Mouse (Mus musculus) lung, adult 2 months (tissue): ENCODE data around the gene Slc30a7. TPM values are rescaled to one million over a fixed set of nuclear protein-coding genes. Genes with fewer than 3 reads are reported as not detected.
A peak's percentile ranks its signal among the peaks of the same experiment; 100 is the strongest.

Source experiments
- DNase-seq: peaks from one replicate; pipeline ENCODE4 v3.0.0; 2022
- H3K4me1 ChIP-seq: fragments of 200-500 bp; 2 replicates; pipeline ENCODE4 v1.6.1; 2011; ENCODE audit warnings: low read length; ENCODE audit not compliant: control insufficient read depth, insufficient read depth
- H3K4me3 ChIP-seq: fragments of 200-500 bp; replicated peaks from 2 replicates; pipeline ENCODE3; 2011; ENCODE audit warnings: low read depth, mild to moderate bottlenecking, control low read depth, low read length; ENCODE audit errors: extremely low read depth
- CTCF ChIP-seq: fragments of 200-500 bp; IDR thresholded peaks from 2 replicates; pipeline ENCODE4 v1.5.1; 2011; ENCODE audit warnings: mild to moderate bottlenecking, low read length, control low read depth; ENCODE audit not compliant: insufficient read depth
- POLR2A ChIP-seq: fragments of 200-500 bp; IDR thresholded peaks from 2 replicates; pipeline ENCODE4 v1.6.1; 2011; ENCODE audit warnings: low read depth, mild to moderate bottlenecking, control low read depth, low read length, borderline replicate concordance; ENCODE audit errors: extremely low read depth
- WGBS: fragments of 180-500 bp; shearing (Covaris S2); methylation state at CpG from one replicate; pipeline ENCODE4 v1.1.7; 2018; 5-methylcytosine and 5-hydroxymethylcytosine counted together
- polyA plus RNA-seq: library from polyadenylated mRNA; depleted of rRNA; stranded (reverse); fragments of >200 nt; gene quantifications from 2 replicates; pipeline ENCODE4 v1.2.3, GENCODE M21; 2012

Slc30a7 gene
- polyA plus RNA-seq, 1 experiment: 16.2 TPM

DNA sequence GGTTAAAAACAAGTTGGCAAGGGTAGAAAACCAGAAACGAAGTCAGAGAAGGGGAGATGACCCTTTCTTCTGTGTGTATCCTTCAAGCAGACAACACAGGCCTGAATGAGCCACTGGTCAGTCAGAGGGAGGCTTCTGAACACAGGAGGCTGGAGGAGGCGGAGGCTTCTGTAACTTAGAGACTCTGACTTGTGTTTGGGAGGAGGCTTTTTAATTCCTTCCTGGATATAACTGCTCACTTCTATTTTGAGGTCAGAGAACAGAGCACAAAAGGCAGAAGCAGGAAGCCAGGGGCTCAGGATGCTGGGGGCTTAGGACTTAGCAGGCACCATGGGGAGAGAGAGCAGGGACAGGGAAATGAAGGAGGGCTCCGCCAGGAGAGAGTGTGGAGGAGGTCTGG is 56.0 kb downstream of the Slc30a7 start:
- Histone ChIP-seq H3K4me3 (no peak overlapping the region), H3K4me1 (no peaks in the 10 kb centered on the region)
- no peak for TF ChIP-seq POLR2A
- no peak for TF ChIP-seq CTCF
- no peak for DNase-seq
- WGBS: 52% methylated on average over 3 of the region's 3 CpGs

DNA sequence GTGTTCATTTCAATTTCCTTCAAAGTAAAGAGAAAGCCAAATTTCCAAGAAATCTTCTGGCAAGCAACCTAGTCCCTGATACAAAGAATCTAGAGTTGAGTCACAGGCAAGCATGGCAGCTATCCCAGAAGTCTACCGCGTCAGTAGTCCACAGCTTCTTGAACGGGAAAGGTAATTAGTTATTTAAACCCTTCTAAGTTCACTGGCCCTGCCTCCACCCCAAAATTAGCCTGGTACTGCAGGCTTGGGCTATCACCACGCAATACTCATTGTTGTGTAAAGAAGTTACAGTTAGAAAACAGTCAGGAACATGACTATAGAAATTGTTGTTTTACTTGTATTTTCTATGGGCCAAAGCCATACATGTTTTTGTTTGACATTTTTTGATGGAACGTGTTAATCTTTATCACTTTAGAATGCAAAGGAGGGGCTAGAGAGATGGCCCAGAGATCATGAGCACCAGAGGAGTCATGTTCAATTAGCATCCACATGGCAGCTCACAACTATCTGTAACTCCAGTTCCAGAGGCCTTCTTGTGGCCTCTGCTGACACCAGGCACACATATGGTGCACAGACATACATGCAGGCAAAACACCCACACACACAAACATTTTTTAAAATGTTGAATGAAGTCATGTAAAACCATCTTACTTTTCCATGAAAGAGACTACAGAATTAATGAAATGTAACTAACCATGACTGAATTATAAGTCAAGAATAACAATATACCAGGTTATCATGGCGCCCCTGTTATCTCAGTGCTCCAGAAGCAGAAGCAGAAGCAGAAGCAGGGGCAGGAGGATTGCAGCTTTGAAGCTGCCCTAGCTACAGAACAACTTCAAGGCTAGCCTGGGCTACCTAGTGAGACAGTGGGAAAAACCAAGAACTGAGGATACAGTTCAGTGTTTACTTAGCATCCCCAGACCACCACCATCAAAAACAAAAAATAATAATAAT is 57.0 kb downstream of the Slc30a7 start:
- WGBS: 84% methylated on average over 6 of the region's 6 CpGs
- Histone ChIP-seq H3K4me3 (no peak overlapping the region), H3K4me1 (no peaks in the 10 kb centered on the region)
- TF ChIP-seq CTCF (no peak), POLR2A (no peak)
- no peak for DNase-seq

DNA sequence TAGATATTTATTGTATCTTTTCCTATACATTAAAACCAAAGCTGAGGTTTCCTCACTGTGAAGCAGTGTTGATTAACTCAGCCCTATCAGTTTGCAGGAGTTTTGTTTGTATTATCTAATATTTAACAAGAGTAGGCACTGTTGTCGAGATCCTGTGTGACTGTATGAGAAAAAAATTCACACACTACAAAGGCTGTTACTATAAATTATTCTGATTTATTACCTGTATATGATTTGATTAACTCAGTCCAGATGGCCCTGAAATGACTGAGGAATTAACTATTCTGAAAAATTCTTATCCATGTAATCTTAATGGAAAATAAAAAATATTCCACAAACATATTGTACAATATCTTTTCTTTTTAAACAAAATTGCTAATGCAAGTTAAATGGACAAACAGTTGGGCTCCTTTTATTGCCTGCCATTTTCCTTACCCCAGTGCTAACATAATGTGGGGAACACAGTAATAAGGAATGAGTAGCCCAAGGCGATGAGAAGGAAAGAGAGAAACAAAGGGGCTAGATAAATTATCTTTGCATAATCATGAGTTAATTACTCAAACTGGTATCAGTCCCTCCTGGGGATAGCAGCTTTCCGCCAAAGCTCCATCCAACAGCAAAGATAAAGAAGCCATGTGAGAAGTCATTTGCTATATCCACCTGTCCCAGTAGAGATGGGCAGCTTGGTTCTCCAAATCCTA is 57.8 kb downstream of the Slc30a7 start:
- no peak for DNase-seq
- no peak for TF ChIP-seq POLR2A
- no peak for TF ChIP-seq CTCF
- WGBS: 80% methylated on average over 3 of the region's 3 CpGs
- H3K4me1 ChIP-seq: no peaks in the 10 kb centered on the region
- H3K4me3 ChIP-seq: no peak overlapping the region

DNA sequence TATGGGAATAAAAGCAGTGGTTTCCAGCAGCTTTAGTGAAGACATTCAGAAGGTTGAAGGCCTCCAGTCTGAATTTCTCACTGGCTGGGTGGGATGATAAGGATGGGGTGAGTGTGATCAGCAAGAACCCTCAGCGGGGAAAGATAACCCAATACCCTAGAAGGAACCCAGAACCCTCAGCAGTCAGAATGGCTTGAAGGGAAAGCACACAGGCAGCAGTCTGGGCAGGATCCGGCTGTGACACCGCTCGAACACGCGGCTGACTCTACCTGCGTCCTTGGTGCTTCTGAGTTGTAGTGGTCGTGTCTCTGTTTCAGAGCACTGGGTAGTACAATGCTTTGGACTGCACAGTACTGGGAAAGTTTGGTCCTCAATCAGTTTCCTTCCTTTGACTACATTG is 60.9 kb downstream of the Slc30a7 start:
- no peak for DNase-seq
- Histone ChIP-seq H3K4me3 (no peak overlapping the region), H3K4me1 (no peaks in the 10 kb centered on the region)
- TF ChIP-seq POLR2A (no peak), CTCF (no peak)
- WGBS: 96% methylated on average over 8 of the region's 8 CpGs

DNA sequence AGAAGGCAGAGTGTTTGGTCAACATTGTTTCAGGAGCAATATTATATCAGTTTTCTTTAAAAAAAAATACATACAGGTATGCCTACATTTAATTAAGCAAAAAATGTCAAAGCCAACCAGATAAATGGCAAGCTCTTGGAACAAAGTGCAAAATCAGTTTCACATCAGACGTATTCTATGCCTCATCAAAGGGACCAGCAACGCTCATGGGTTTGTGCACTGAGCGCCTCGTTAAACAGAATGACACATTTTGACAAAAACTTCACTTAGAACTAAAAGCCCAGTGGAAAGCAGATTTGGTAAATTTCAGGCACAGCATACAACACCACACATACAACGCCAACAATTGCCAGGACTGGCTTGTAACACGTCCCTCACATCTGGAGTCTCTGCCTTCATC is 62.8 kb downstream of the Slc30a7 start:
- no peak for DNase-seq
- H3K4me1 ChIP-seq: no peaks in the 10 kb centered on the region
- no peak overlapping the region for H3K4me3 ChIP-seq
- 93% methylated on average over 6 of the region's 6 CpGs for WGBS
- TF ChIP-seq POLR2A (no peak), CTCF (no peak)

DNA sequence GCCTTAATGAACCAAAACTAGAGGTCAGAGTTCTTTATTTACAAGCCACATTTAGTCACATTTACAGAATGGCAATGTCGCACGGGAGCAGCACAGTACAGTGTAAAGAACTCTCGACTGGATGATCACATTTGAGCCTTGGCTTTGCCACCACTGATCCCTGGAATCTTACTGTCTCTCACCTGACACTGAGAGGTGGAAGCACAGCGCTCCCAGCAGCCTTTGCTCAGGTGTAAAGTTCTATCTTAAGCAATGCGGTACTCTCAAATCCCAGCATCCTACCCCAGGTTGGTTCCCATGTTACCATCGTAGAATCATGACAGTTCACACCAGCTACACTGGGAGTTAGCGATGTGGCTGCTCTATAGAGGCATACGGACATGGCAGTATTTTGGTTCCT is 65.7 kb downstream of the Slc30a7 start:
- TF ChIP-seq POLR2A (no peak), CTCF (no peak)
- H3K4me3 ChIP-seq: no peak overlapping the region
- 93% methylated on average over 8 of the region's 8 CpGs for WGBS
- no peak for DNase-seq
- no peaks in the 10 kb centered on the region for H3K4me1 ChIP-seq

DNA sequence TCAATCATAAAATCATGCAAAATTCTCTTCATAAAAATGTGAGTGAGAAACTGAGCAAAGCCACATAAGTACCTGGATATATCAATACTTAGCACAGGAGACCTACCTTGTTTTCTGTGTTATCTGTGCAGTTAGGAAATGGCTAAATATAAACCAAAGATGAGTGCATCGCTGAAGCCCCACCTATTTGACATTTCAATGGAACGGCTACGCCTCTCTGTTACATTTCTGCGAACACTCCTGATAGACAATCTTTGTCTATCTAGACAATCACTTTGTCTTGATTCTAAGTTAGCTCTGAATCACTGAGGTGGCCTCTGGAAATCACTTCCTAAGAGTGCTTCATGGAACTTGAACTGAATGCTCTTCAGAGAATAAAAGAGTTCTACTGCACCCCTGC is 66.7 kb downstream of the Slc30a7 start:
- Histone ChIP-seq H3K4me1 (no peaks in the 10 kb centered on the region), H3K4me3 (no peak overlapping the region)
- TF ChIP-seq CTCF: no peak
- TF ChIP-seq POLR2A: no peak
- WGBS: 79% methylated on average over 4 of the region's 4 CpGs
- DNase-seq: no peak

DNA sequence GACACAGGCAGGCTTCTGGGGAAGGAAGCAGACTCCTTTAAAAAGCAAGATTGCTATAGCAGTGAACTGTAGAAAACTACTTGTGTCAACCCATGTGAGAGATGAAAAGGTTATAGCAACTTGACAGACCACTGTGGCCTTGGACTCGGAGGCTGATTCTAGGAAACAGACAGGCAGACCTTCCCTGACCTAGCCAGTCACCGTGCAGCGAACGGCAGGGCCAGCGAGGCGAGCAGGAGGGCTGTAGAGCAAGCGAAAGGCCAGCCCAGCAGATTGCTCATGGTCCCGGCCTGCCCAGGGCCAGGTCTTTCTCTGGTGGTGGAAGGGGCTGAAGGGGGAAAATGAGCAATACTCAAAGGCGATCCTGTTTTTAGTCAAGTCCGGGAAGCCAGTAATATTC is 69.4 kb downstream of the Slc30a7 start:
- H3K4me3 ChIP-seq: no peak overlapping the region
- DNase-seq: no peak
- no peak for TF ChIP-seq CTCF
- TF ChIP-seq POLR2A: no peak
- no peaks in the 10 kb centered on the region for H3K4me1 ChIP-seq
- WGBS: 93% methylated on average over 10 of the region's 10 CpGs

DNA sequence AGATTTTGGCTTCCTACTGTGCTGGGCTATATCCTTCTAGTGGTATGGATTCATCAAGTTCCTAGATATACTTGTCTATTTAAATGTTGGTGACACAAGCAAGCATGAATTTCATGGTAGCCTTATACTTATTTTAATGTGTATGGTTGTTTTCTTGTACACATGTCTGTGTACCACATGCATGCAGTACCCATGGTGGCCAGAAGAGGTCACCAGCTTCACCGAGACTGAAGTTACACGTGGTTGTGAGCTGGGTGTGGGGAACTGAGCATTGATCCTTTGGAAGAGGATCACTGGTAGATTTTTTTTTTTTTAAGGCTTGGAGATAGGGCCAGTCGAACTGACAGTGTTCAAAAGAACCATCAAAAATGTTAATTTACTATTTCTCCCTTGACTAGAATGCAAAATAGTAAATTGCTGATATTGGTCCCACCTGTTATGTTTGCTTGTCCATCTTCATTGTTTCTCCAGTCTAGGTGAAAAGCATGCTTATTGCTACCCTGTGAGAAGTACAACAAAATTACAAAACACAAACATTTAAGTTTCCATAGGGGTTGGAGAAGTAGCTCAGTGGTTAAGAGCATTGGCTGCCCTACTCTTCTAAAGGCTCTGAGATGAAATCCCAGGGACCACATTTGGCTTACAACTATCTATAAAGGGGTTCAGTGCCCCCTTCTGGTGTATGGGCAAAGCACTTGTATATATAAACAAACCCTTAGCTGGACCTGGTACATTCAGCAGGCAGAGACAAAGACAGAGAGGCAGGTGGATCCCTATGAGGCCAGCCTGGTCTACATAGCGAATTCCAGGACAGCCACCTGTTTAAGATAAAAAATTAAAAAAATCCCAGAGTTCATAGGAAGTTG is 70.2 kb downstream of the Slc30a7 start:
- H3K4me1 ChIP-seq: no peaks in the 10 kb centered on the region
- no peak overlapping the region for H3K4me3 ChIP-seq
- DNase-seq: peak; percentile 36
- TF ChIP-seq CTCF (peak; percentile 83), POLR2A (no peak)
- 62% methylated on average over 4 of the region's 4 CpGs for WGBS
